Mouse (Mus musculus) lung, adult 2 months (tissue): ENCODE data around the gene Selenon. TPM values are rescaled to one million over a fixed set of nuclear protein-coding genes. Genes with fewer than 3 reads are reported as not detected.

Experiments used
- DNase-seq: peaks from one replicate; pipeline ENCODE4 v3.0.0; 2022
- H3K4me1 ChIP-seq: fragments of 200-500 bp; 2 replicates; pipeline ENCODE4 v1.6.1; 2011; ENCODE audit warnings: low read length; ENCODE audit not compliant: control insufficient read depth, insufficient read depth
- H3K4me3 ChIP-seq: fragments of 200-500 bp; replicated peaks from 2 replicates; pipeline ENCODE3; 2011; ENCODE audit warnings: low read depth, mild to moderate bottlenecking, control low read depth, low read length; ENCODE audit errors: extremely low read depth
- CTCF ChIP-seq: fragments of 200-500 bp; IDR thresholded peaks from 2 replicates; pipeline ENCODE4 v1.5.1; 2011; ENCODE audit warnings: mild to moderate bottlenecking, low read length, control low read depth; ENCODE audit not compliant: insufficient read depth
- POLR2A ChIP-seq: fragments of 200-500 bp; IDR thresholded peaks from 2 replicates; pipeline ENCODE4 v1.6.1; 2011; ENCODE audit warnings: low read depth, mild to moderate bottlenecking, control low read depth, low read length, borderline replicate concordance; ENCODE audit errors: extremely low read depth
- WGBS: fragments of 180-500 bp; shearing (Covaris S2); methylation state at CpG from one replicate; pipeline ENCODE4 v1.1.7; 2018; 5-methylcytosine and 5-hydroxymethylcytosine counted together
- polyA plus RNA-seq: library from polyadenylated mRNA; depleted of rRNA; stranded (reverse); fragments of >200 nt; gene quantifications from 2 replicates; pipeline ENCODE4 v1.2.3, GENCODE M21; 2012; rRNA removed

Gene Selenon
- 36.2 and 42.2 TPM in 2 replicates for polyA plus RNA-seq

DNA sequence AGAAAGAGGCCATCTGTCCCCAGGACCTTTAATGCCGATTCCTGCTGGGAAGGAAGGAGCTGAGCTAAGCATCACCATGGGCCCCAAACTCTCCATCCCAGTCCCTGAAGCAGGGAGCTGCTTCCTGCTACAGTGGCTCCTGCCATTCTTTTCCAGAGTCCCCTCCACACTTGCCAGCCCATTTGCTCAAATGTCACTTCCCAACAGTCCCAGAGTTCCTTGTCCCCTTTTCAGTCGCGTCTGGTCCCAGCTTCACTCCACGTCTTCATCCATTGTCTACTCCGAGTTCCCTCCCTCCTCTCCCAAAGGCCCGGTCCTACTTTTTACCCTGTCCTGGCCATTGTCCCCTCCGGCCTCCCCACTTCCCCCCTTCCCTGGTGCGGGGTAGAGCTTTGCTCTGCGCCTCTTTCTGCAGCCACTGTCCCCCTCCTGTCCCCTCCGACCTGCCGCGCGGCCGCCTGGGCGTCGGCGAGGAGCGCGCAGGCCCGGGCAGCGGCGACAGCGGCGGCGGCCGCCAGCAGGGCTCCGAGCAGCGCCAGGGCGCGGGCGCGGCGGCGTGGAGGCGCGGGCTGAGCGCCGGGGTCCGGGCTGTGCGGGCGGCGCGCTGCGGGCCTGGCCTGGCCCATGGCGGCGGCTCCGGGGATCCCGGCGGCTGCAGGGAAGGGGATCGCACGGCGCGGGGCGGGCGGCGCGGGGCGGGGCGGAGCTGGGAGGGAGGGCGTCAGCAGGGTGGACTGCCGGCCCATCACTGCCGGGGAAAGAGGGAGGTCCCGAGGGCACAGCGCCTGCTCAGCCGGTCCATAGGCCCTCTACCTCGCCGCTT is at the start of gene Selenon:
Gene Selenon (minus strand): TSS at position 673 of the 823 bp plus-strand sequence.
- Histone ChIP-seq H3K4me1 (peaks cover 17% of the 10 kb centered on the region), H3K4me3 (peak within 1 kb of the TSS; percentile 63)
- WGBS: under 1% methylated on average over 65 of the region's 67 CpGs
- DNase-seq: peak; percentile 57
- TF ChIP-seq CTCF: no peak
- no peak for TF ChIP-seq POLR2A

DNA sequence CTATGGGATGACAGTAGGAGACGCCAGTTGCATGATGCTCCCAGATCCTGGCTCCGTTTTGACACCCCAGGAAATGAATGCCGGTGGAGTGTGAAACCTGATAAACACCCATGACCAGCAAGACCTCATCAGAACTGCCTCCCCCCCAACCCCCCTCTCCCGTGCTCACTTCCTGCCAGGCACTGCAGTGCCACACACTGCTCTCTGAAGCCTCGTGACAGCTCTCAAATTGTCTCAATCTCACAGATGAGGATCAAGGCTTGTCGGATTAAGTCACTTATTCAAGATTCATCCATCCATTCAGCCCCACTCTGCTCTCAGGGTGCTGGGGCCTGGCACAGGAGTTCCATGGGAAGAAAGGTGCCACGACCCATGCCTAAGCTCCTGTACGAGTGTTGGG is 49.4 kb upstream of the Selenon start:
- no peak for DNase-seq
- H3K4me1 ChIP-seq: peaks cover 12% of the 10 kb centered on the region
- 38% methylated on average over 8 of the region's 8 CpGs for WGBS
- TF ChIP-seq POLR2A (no peak), CTCF (no peak)
- no peak overlapping the region for H3K4me3 ChIP-seq

DNA sequence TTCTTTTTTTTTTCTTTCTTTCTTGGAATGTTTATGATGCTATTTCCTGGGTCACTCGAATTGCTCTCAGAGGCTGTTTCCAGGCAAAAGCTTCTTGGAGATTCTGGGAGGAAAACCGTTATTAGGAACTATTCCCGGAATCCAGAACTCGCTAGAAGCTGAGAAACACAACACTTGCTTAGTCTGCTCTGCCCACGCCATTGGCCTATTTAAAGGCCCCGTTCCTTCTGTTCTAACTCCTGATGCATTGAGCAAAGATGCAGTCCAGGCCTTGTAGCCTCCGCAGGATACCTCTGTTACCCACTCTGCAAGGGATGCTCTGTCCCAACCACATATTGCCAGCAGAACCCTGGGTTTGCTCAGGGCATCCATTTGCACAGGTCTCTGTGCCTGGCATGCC is 48.8 kb upstream of the Selenon start:
- DNase-seq: no peak
- Histone ChIP-seq H3K4me1 (peaks cover 12% of the 10 kb centered on the region), H3K4me3 (no peak overlapping the region)
- WGBS: 76% methylated on average over 7 of the region's 7 CpGs
- TF ChIP-seq CTCF: no peak
- TF ChIP-seq POLR2A: no peak

DNA sequence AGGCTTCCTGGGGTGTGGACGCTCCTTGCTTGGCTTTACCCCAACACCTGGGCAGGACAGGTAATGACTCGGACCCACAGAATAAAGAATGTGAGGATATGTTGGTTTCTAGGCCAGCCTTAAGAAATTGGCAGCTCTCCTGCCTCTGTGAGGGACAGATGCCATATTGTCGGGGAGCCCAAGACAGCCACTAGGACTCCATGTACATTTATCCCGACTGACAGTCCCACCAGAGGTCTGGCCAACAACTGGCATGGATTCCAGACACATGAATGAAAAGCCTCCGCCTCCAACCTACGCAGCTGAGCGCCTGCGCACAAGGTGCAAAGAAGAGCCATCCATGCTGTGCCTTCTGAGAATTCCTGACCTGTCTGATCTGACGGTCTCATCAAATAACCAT is 48.1 kb upstream of the Selenon start:
- 88% methylated on average over 9 of the region's 9 CpGs for WGBS
- DNase-seq: no peak
- Histone ChIP-seq H3K4me3 (no peak overlapping the region), H3K4me1 (peaks cover 12% of the 10 kb centered on the region)
- TF ChIP-seq CTCF (no peak), POLR2A (no peak)

DNA sequence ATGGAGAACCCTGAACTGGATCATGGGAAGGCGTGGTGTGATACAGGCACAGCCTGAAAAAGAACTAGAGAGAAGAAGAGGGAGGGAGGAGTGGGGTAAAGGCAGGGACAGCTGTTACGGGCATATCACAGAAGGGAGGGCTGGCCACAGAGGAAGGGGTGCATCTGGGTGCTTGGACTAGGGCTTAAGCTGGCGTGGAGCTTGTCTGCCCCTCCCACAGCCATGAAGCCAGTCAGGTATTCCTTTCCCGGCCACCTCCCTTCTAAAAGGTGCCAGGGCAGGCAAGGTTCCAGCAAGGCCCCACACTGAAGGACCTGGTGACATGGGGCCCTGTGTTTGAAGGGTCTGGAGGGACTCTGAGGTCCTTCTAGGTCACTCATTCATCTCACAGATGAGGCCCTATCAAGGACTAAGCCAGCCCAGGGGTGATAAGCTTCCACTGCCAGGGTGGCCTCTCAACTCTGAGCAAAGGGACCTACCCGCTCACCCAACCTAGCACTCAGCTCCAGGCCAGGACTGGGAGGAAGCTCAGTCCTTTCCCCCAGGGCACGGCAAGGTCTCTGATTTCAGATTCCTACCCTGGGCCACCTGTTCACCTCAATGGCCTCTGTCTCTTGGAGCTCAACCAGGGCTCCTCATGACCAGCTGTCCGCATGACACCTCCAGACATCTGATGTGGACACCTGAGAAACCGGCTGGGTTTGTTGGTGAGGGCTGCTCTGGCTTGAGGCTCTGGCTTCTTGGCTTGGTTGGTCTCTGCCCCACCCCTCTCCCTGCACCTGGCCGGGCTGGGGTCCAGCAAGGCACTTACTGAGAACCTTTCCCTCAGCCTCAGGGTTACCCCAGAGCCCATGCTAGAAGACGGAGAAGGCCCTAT is 45.1 kb upstream of the Selenon start:
- Histone ChIP-seq H3K4me1 (peaks cover 6% of the 10 kb centered on the region), H3K4me3 (no peak overlapping the region)
- DNase-seq: peak; percentile 21
- WGBS: 77% methylated on average over 10 of the region's 10 CpGs
- TF ChIP-seq CTCF: no peak
- TF ChIP-seq POLR2A: no peak

DNA sequence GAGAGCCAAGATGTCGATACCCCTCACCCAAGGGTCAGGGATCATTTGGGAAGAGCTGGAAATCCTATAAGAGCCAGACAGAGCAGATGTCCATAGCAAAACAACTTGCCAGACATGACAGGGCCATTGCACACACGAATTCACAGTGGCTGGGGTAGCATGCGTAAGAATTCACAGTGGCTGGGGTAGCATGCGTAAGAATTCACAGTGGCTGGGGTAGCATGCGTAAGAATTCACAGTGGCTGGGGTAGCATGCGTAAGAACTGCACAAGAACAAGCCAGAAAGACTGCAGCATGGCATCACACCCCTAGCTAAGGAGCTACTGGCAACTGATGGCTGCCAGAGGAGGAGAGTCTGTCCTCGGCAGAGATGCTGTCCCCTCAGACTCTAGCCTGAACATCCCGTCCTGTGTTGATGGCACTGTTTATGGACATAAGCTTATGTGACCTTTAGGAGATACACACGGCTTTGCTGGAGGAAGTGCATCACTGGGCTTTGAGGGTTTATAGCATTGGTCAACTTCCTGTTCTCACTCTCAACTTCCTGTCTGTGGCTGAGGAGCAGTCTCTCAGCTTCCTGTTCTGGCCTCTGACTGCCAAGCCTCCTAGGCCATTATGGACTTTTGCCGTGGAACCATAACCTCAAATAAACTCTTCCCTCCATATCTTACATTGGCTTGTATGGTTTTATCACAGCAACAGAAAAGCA is 42.9 kb upstream of the Selenon start:
- H3K4me1 ChIP-seq: peaks cover 4% of the 10 kb centered on the region; the same call in 1 of the 2 replicates
- WGBS: 79% methylated on average over 10 of the region's 10 CpGs
- no peak overlapping the region for H3K4me3 ChIP-seq
- DNase-seq: no peak
- TF ChIP-seq POLR2A (no peak), CTCF (no peak)

DNA sequence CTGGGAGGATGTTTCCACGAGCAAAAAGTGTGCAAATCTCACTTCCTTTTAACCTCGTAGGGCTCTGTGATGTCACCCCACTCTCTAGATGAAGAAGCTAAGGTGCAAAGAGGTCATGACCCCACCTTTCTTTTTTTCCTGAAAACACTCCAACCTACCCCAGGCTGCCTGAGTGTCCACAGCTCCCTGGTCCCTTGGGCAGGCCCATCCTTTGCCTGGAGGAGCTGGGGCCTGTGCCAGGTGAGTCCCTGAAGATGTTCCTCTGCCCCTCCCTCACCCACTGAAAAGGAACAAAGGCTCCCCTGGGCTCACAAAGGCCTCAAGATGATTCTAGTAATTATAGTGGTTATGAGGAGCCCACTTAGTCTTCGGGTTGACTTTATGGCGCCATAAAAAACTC is 40.5 kb upstream of the Selenon start:
- TF ChIP-seq POLR2A (no peak), CTCF (no peak)
- Histone ChIP-seq H3K4me1 (peaks cover 4% of the 10 kb centered on the region; the same call in 1 of the 2 replicates), H3K4me3 (no peak overlapping the region)
- 78% methylated on average over 4 of the region's 4 CpGs for WGBS
- DNase-seq: no peak

DNA sequence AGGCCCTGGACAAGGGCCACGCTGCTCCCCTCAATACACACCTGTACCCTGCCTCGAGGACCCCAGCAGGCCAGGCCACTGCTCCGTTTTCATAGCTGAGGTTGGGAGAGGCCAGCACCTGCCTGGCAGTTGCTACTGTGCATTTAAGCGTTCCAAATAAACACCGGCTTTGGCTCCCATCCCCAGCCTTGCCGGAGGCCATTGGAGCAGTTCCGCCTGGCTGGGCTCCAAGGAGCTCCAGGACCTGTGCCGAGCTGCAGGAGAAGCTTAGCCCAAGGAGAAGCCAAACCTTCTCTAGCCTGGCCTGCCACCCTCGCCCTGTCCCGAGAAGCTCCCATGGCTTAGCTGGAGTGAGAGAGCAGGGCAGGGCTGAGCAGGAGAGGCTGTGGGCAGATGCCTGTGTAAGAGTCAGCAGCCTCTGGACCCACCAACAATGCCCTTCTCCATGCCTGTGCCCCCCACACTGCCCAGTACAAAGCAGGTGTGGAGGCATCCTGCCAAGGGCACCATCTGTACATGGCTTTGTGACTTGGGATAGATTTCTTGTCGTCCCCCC is 39.6 kb upstream of the Selenon start:
- DNase-seq: peak; percentile 65
- no peak for TF ChIP-seq POLR2A
- no peak for TF ChIP-seq CTCF
- 20% methylated on average over 11 of the region's 11 CpGs for WGBS
- Histone ChIP-seq H3K4me1 (peaks cover 4% of the 10 kb centered on the region; the same call in 1 of the 2 replicates), H3K4me3 (no peak overlapping the region)
